Mouse (Mus musculus) heart, embryonic 13.5 days (tissue): ENCODE data around the gene Edem2. TPM values are rescaled to one million over a fixed set of nuclear protein-coding genes. Genes with fewer than 3 reads are reported as not detected.

ENCODE experiments used
- ATAC-seq: fragments of 200-750 bp; cut with Nextera tagmentation; 2 replicates; pipeline ENCODE4 v1.8.0; 2017; ENCODE audit warnings: moderate TSS enrichment; ENCODE audit not compliant: insufficient number of reproducible peaks, low FRiP score, low TSS enrichment; ENCODE audit errors: extremely low read depth
- H3K27ac ChIP-seq: fragments of 300-500 bp; sonication (generic); replicated peaks from 2 replicates; pipeline ENCODE4 v1.5.1; 2015; ENCODE audit warnings: moderate library complexity, mild to moderate bottlenecking, inconsistent platforms
- H3K27me3 ChIP-seq: fragments of 300-500 bp; sonication (generic); replicated peaks from 2 replicates; pipeline ENCODE4 v1.6.1; 2015; ENCODE audit warnings: mild to moderate bottlenecking, inconsistent platforms
- H3K36me3 ChIP-seq: fragments of 300-500 bp; sonication (generic); 2 replicates; pipeline ENCODE4 v1.6.1; 2015; ENCODE audit warnings: mild to moderate bottlenecking, inconsistent platforms
- H3K4me1 ChIP-seq: fragments of 300-500 bp; sonication (generic); 2 replicates; pipeline ENCODE4 v1.6.1; 2015; ENCODE audit warnings: inconsistent platforms
- H3K4me2 ChIP-seq: fragments of 300-500 bp; sonication (generic); 2 replicates; pipeline ENCODE4 v1.6.1; 2015; ENCODE audit warnings: inconsistent platforms, mild to moderate bottlenecking, moderate library complexity
- H3K4me3 ChIP-seq: fragments of 300-500 bp; sonication (generic); 2 replicates; pipeline ENCODE4 v1.5.1; 2015; ENCODE audit warnings: moderate library complexity, mild to moderate bottlenecking, inconsistent platforms
- H3K9ac ChIP-seq: fragments of 300-500 bp; sonication (generic); 2 replicates; pipeline ENCODE4 v1.6.1; 2015; ENCODE audit warnings: inconsistent platforms, mild to moderate bottlenecking, moderate library complexity
- H3K9me3 ChIP-seq: fragments of 300-500 bp; sonication (generic); 2 replicates; pipeline ENCODE4 v1.6.1; 2016; ENCODE audit warnings: inconsistent platforms
- WGBS: fragments of 180-500 bp; shearing (Covaris S2); methylation state at CpG from one replicate; pipeline ENCODE4 v1.1.7; 2015; ENCODE audit warnings: mixed read lengths; 5-methylcytosine and 5-hydroxymethylcytosine counted together
- polyA plus RNA-seq: library from polyadenylated mRNA; unstranded; fragments of >200 nt; fragmentation: Nextera tagmentation; extraction: Ambion mirVana; gene quantifications from 2 replicates; pipeline ENCODE4 v1.2.1, GENCODE M21; 2015

Edem2 gene
- polyA plus RNA-seq, 1 experiment from 2014 or later = 23.1 TPM

DNA sequence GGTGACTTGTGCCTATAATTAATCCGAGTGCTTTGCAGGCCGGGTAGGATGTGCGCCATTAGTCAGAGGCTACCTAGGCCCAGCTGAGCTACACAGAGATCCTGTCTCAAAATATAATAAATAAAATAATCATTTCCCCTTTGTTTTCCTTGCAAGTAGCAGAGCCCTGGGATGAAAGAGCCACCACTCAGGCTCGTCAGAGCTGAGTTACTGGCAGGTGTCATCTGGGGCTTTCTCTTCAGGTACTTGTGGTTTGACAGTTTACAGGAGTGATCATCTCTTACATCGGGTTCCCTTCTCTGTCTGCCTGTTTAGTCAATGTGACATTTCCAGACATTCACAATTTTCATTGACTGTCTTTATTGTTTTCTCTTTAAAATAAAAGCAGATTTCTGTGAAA, 42.7 kb downstream of the Edem2 start:
- ATAC-seq = no peak
- 68% methylated on average over 5 of the region's 5 CpGs for WGBS
- no peaks in the 10 kb centered on the region for H3K27me3 ChIP-seq
- H3K9ac ChIP-seq = no peak overlapping the region
- H3K4me3 ChIP-seq = no peak overlapping the region
- peaks cover 25% of the 10 kb centered on the region for H3K4me1 ChIP-seq
- H3K36me3 ChIP-seq = peaks cover 29% of the 10 kb centered on the region
- H3K4me2 ChIP-seq = no peak overlapping the region
- no peak overlapping the region for H3K27ac ChIP-seq
- H3K9me3 ChIP-seq = no peaks in the 10 kb centered on the region

DNA sequence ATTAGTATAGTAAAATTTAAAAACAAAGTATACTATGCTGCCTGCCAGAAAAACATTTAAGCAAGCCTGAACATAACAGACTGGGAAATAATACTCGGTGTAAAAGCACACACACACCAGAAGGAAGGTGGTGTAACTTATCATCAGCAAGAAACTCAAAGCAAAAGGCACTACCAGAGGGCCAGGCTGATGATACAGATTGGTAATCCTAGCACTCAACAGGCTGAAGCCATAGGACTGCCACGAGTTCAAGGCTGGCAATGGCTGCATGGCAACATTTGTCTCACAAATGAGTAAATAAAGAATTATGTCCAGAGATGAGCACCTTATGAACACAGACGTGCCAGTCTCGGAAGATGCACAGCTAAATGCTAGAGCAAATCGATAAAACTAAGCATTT, 45.5 kb downstream of the Edem2 start:
- ATAC-seq = no peak

GRCm38 (mm10) chr2:155683137-155683536, 46.1 kb downstream of the Edem2 start:
- Histone ChIP-seq H3K27me3 (no peaks in the 10 kb centered on the region), H3K4me1 (peaks cover 5% of the 10 kb centered on the region; the same call in 1 of the 2 replicates), H3K4me2 (no peak overlapping the region), H3K4me3 (no peak overlapping the region), H3K27ac (no peak overlapping the region), H3K36me3 (peaks cover 29% of the 10 kb centered on the region), H3K9me3 (no peaks in the 10 kb centered on the region), H3K9ac (no peak overlapping the region)
- 64% methylated on average over 3 of the region's 3 CpGs for WGBS
- ATAC-seq = no peak

More for the DNA sequence above, 45.5 kb downstream of the Edem2 start:
- H3K27ac ChIP-seq = no peak overlapping the region
- no peaks in the 10 kb centered on the region for H3K27me3 ChIP-seq
- no peak overlapping the region for H3K4me3 ChIP-seq
- no peaks in the 10 kb centered on the region for H3K9me3 ChIP-seq
- H3K9ac ChIP-seq = no peak overlapping the region
- H3K4me1 ChIP-seq = peaks cover 5% of the 10 kb centered on the region; the same call in 1 of the 2 replicates
- H3K4me2 ChIP-seq = no peak overlapping the region
- WGBS = 90% methylated on average over 5 of the region's 5 CpGs
- peaks cover 29% of the 10 kb centered on the region for H3K36me3 ChIP-seq

DNA sequence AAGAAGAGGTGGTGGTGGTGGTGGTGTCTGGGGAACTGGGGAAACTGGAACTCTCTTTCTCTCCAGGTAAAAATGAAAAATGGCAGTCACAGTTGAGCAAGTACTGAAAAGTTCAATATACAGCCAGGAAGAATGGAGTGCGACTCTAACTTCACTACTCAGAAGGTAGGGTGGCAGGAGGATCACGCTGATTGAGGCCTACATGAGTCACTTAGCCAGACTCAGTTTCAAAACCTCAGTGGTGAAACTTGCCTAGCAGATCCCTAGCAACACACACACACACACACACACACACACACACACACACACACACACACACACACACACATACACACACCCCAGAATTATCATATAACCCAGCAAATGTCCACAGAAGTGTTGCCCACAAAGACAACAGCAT, 47.4 kb downstream of the Edem2 start:
- WGBS = 89% methylated on average over 2 of the region's 2 CpGs
- H3K4me2 ChIP-seq = no peak overlapping the region
- no peaks in the 10 kb centered on the region for H3K27me3 ChIP-seq
- H3K36me3 ChIP-seq = peaks cover 19% of the 10 kb centered on the region
- no peak overlapping the region for H3K9ac ChIP-seq
- ATAC-seq = no peak
- H3K27ac ChIP-seq = no peak overlapping the region
- H3K4me3 ChIP-seq = no peak overlapping the region
- H3K4me1 ChIP-seq = peaks cover 5% of the 10 kb centered on the region; the same call in 1 of the 2 replicates
- no peaks in the 10 kb centered on the region for H3K9me3 ChIP-seq

DNA sequence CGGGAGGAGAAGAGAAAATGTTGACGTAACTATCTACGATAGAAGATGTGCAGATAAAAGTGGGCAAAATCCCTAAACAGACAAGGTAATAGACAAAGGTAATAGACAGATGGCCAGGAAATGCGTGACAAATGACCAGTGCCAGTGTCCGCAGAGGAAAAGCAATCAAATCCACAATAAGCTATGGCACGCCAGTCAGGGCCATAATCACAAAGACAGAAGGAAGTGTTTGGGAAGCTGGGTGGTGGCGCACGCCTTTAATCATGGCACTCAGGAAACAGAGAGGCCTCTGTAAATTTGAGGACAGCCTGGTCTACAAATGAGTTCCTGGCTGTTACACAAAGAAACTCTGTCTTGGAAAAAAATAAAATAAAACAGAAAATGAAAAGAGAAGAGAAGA, 48.1 kb downstream of the Edem2 start:
- peaks cover 14% of the 10 kb centered on the region for H3K36me3 ChIP-seq
- no peaks in the 10 kb centered on the region for H3K9me3 ChIP-seq
- WGBS = 74% methylated on average over 8 of the region's 8 CpGs
- H3K4me3 ChIP-seq = no peak overlapping the region
- peaks cover under 1% of the 10 kb centered on the region; the same call in 1 of the 2 replicates for H3K4me1 ChIP-seq
- H3K27me3 ChIP-seq = no peaks in the 10 kb centered on the region
- H3K4me2 ChIP-seq = no peak overlapping the region
- no peak overlapping the region for H3K27ac ChIP-seq
- no peak for ATAC-seq
- H3K9ac ChIP-seq = no peak overlapping the region

DNA sequence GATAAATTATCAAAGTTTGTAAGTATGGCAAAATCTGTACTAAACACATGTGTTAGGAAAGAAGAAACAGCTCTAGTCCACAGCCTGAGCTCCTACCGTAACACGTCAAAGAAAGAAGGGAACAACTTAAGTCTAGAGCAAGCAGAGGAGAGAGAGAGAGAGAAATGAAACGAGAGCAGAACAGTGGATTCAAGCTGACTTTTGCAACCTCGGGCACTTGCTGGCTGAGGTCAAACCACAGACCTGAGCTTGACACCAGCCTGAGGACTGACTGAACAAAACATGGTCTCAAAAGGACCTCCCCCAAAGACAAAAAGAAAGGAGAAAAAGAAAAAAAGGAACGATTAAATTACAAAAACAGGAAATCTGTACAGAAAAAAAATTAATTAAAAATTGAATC, 48.7 kb downstream of the Edem2 start:
- no peak for ATAC-seq
- H3K4me2 ChIP-seq = no peak overlapping the region
- no peak overlapping the region for H3K9ac ChIP-seq
- no peak overlapping the region for H3K4me3 ChIP-seq
- 72% methylated on average over 5 of the region's 5 CpGs for WGBS
- H3K36me3 ChIP-seq = peaks cover 11% of the 10 kb centered on the region
- H3K27me3 ChIP-seq = no peaks in the 10 kb centered on the region
- H3K27ac ChIP-seq = no peak overlapping the region
- H3K9me3 ChIP-seq = no peaks in the 10 kb centered on the region
- no peaks in the 10 kb centered on the region; the same call in 1 of the 2 replicates for H3K4me1 ChIP-seq

DNA sequence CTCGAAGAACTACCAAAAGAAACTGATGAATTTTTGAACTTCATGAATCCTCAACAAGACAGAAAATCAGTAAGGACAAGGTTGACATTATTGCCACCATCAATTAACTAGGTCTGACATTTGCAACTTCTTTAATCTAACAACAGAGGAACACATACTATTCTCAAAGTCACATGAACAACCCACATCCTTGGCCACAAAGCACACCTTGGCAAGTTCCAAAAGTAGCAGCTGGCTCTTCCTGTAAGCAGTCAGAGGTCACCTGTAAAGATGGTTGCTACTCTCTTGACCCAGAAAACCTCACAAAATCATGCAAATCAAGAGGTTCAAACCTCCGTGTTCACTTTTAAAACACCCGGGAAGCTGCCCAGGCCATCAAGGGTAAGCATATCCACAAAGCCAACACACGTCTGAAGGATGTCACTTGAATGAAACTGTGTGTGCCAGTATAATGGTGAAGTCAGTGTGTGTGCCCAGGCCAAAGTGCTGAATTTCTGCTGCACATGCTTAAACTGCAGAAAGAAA, 49.6 kb downstream of the Edem2 start:
- no peak overlapping the region for H3K9ac ChIP-seq
- WGBS = 85% methylated on average over 4 of the region's 4 CpGs
- H3K4me1 ChIP-seq = peaks cover 8% of the 10 kb centered on the region
- no peak overlapping the region for H3K4me3 ChIP-seq
- H3K36me3 ChIP-seq = peaks cover 9% of the 10 kb centered on the region; the same call in 1 of the 2 replicates
- H3K27ac ChIP-seq = no peak overlapping the region
- no peak for ATAC-seq
- no peak overlapping the region for H3K4me2 ChIP-seq
- no peaks in the 10 kb centered on the region for H3K9me3 ChIP-seq
- H3K27me3 ChIP-seq = no peaks in the 10 kb centered on the region

DNA sequence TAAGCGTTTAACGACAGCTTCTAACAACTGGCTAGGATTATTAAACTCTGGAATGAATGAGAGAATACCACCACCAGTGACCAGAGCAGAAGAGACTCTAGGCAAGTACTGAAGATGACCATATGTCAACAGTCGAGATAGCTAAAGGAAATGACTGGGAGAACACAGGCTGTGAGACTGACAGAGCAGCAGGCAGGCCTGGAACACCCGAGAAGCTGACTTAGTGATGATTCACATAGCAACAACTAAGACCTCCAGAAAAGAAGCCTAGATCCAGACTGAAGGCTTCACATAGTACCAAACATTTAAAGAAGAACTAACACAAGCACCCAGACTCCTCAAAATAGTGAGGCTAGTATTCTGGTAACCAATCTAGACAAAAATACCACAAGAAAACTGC, 54.2 kb downstream of the Edem2 start:
- no peak overlapping the region for H3K4me3 ChIP-seq
- peaks cover 16% of the 10 kb centered on the region for H3K4me1 ChIP-seq
- H3K4me2 ChIP-seq = no peak overlapping the region
- no peak overlapping the region for H3K9ac ChIP-seq
- H3K36me3 ChIP-seq = peaks cover 29% of the 10 kb centered on the region
- no peaks in the 10 kb centered on the region for H3K27me3 ChIP-seq
- ATAC-seq = no peak
- 48% methylated on average over 4 of the region's 4 CpGs for WGBS
- H3K9me3 ChIP-seq = no peaks in the 10 kb centered on the region
- no peak overlapping the region for H3K27ac ChIP-seq

DNA sequence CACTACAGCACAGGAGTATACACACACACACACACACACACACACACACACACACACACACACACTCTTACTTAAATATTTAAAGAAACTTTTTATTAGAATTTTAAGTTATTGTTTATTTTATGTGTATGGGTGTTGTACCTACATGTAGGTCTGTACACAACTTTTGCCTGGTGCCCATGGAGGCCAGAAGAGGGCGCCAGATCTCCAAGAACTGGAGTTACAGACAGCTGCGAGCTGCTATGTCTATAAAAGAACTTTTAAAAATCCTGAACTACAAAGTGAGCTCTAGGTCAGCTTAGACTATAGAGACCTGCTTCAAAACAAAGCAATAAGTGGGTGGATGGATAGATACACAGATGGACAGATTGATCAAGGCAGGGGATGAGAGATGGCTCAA, 55.7 kb downstream of the Edem2 start:
- no peak overlapping the region for H3K27ac ChIP-seq
- H3K4me2 ChIP-seq = no peak overlapping the region
- ATAC-seq = no peak
- H3K36me3 ChIP-seq = peaks cover 39% of the 10 kb centered on the region
- H3K27me3 ChIP-seq = no peaks in the 10 kb centered on the region
- H3K4me1 ChIP-seq = peaks cover 16% of the 10 kb centered on the region
- H3K4me3 ChIP-seq = no peak overlapping the region
- no peak overlapping the region for H3K9ac ChIP-seq
- WGBS = 41% methylated on average over 2 of the region's 2 CpGs
- H3K9me3 ChIP-seq = no peaks in the 10 kb centered on the region

DNA sequence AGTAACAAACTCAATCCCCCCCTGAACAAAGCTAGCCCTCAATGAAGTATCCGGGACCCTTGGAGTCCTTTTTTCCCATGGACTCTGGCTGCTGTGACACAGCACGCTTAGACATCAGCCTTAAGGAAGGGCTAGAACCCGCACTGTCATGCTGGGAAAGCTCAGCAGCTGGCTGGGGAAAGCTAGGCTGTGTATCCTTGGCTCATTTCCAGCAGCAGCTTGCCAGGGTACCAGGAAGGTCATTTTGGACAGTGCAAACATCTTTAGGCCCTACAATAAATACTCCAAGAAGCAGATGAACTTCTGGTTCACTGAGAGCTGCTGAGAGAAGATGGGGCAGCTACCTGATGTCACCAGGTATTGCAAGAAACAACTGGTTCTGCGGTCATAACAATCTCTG, 58.0 kb downstream of the Edem2 start:
- ATAC-seq = no peak
- peaks cover 61% of the 10 kb centered on the region for H3K36me3 ChIP-seq
- peaks cover 16% of the 10 kb centered on the region for H3K4me1 ChIP-seq
- no peak overlapping the region for H3K27ac ChIP-seq
- no peaks in the 10 kb centered on the region for H3K9me3 ChIP-seq
- WGBS = 74% methylated on average over 4 of the region's 4 CpGs
- no peak overlapping the region for H3K4me2 ChIP-seq
- no peak overlapping the region for H3K4me3 ChIP-seq
- H3K9ac ChIP-seq = no peak overlapping the region
- H3K27me3 ChIP-seq = no peaks in the 10 kb centered on the region

DNA sequence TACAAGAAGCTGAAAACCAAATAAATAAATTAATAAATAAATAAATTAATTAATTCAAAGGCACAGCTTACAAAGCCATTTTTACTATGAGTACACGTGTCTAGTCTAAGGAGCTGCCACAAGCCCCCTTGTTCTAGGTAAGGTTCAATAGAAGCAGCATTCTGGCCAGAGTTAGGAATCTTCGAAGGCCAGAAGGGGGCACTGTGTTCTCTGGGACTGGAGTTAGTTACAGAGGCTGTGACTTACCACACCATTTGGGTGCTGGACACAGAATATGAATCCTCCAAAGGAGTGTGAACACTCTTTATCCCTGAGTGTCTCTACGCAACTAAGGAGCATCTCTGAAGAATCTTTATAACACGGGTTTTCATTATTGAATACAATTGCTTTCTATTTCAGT, 60.8 kb downstream of the Edem2 start:
- Histone ChIP-seq H3K27ac (no peak overlapping the region), H3K36me3 (peaks cover 88% of the 10 kb centered on the region), H3K4me2 (no peak overlapping the region), H3K4me3 (no peak overlapping the region), H3K4me1 (peaks cover 8% of the 10 kb centered on the region), H3K9me3 (no peaks in the 10 kb centered on the region), H3K9ac (no peak overlapping the region), H3K27me3 (no peaks in the 10 kb centered on the region)
- 81% methylated on average over 4 of the region's 4 CpGs for WGBS
- no peak for ATAC-seq

GRCm38 (mm10) chr2:155667881-155668280, 61.4 kb downstream of the Edem2 start:
- no peak overlapping the region for H3K4me2 ChIP-seq
- no peak overlapping the region for H3K4me3 ChIP-seq
- H3K27me3 ChIP-seq = no peaks in the 10 kb centered on the region
- H3K4me1 ChIP-seq = peaks cover 8% of the 10 kb centered on the region
- no peak overlapping the region for H3K27ac ChIP-seq
- WGBS = 95% methylated on average over 8 of the region's 8 CpGs
- no peaks in the 10 kb centered on the region for H3K9me3 ChIP-seq
- ATAC-seq = no peak
- no peak overlapping the region for H3K9ac ChIP-seq
- peaks cover 91% of the 10 kb centered on the region for H3K36me3 ChIP-seq
